Mouse (Mus musculus): ENCODE measurements around the gene Ubxn10. TPM values are rescaled to one million over a fixed set of nuclear protein-coding genes. Genes with fewer than 3 reads are reported as not detected.
A peak's percentile ranks its signal among the peaks of the same experiment; 100 is the strongest.

Gene Ubxn10
- total RNA-seq, 2 experiments from 2014 or later = 0.72 to 0.76 TPM

- DNase-seq = no peak
Observed at GRCm38 (mm10) chr4:138701111-138701510, 35.9 kb downstream of the Ubxn10 start.

- peak; percentile 71 for DNase-seq
Observed at GRCm38 (mm10) chr4:138700184-138700982, 36.6 kb downstream of the Ubxn10 start.

GRCm38 (mm10) chr4:138698296-138698695 is 38.7 kb downstream of the Ubxn10 start:
- no peak for DNase-seq

- no peak for DNase-seq
Observed at GRCm38 (mm10) chr4:138697166-138697860, 39.7 kb downstream of the Ubxn10 start.

- DNase-seq = no peak
Observed at GRCm38 (mm10) chr4:138696720-138697119, 40.2 kb downstream of the Ubxn10 start.

- DNase-seq = no peak
Observed at GRCm38 (mm10) chr4:138693043-138693692, 43.8 kb downstream of the Ubxn10 start.

- DNase-seq = no peak
Observed at GRCm38 (mm10) chr4:138691443-138692181, 45.4 kb downstream of the Ubxn10 start.

GRCm38 (mm10) chr4:138690561-138690960 is 46.4 kb downstream of the Ubxn10 start:
- DNase-seq = no peak

GRCm38 (mm10) chr4:138689094-138689512 is 47.9 kb downstream of the Ubxn10 start:
- no peak for DNase-seq

- DNase-seq = no peak
Observed at GRCm38 (mm10) chr4:138685813-138686212, 51.2 kb downstream of the Ubxn10 start.

GRCm38 (mm10) chr4:138682760-138683159 is 54.2 kb downstream of the Ubxn10 start:
- no peak for DNase-seq

GRCm38 (mm10) chr4:138680124-138680523 is 56.8 kb downstream of the Ubxn10 start:
- no peak for DNase-seq

- DNase-seq = no peak
Observed at GRCm38 (mm10) chr4:138677579-138677978, 59.4 kb downstream of the Ubxn10 start.

- DNase-seq = peak; percentile 65
Observed at GRCm38 (mm10) chr4:138676480-138676879, 60.5 kb downstream of the Ubxn10 start.

- no peak for DNase-seq
Observed at GRCm38 (mm10) chr4:138672160-138672559, 64.8 kb downstream of the Ubxn10 start.

- no peak for DNase-seq
Observed at GRCm38 (mm10) chr4:138670093-138670889, 66.7 kb downstream of the Ubxn10 start.

- DNase-seq = peak; percentile 21
Observed at GRCm38 (mm10) chr4:138666521-138666920, 70.4 kb downstream of the Ubxn10 start.

GRCm38 (mm10) chr4:138659936-138660602 is 76.9 kb downstream of the Ubxn10 start:
- DNase-seq = no peak
